Mouse (Mus musculus) kidney, postnatal 10 days (tissue): Measurements from ENCODE around the gene Scimp.

Experiments
- DNase-seq: peaks from one replicate; pipeline ENCODE4 v3.0.0; 2021; ENCODE audit warnings: mixed read lengths

Gene Scimp

DNA sequence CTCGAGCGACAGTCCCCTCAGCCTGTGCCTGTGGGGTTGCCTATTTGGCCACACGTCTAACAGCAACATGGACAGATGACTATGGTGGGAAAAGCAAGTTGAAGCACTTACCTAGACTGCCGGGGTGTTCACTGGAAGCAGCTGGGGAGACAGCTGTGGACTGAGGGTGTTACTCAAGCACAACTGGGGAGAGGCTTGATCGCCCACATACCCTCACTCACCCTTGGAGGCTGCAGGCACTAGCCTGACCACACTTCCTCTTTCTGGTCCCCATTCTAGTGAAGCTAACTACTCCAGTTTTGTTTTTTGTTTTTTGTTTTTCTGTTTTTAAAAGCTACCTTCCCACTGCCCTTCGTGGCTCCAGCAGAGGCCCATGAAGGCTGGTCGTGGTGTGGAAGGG lies at the start of gene Scimp:
Gene Scimp (minus strand): TSS at position 222 of the 400 bp plus-strand sequence.
- DNase-seq: no peak

DNA sequence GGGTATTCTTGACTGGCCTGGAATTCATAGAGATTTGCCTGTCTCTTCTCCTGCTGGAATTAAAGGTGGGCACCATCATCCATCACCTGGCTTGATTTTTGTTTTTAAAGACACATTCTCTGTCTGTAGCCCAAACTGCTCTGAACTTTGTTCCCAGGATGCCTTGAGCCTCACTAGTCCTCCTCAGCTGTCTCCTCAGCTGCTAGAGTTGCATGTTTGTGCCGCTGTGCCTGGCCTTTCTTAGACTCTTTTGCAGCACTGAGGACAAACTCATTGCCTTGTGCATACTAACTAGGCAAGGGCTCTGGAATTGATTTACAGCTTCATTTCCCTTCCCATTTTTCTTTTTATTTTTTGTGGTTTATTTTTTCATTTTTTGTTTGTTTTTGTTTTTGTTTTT lies 48.0 kb upstream of the Scimp start:
- DNase-seq: peak; percentile 11

DNA sequence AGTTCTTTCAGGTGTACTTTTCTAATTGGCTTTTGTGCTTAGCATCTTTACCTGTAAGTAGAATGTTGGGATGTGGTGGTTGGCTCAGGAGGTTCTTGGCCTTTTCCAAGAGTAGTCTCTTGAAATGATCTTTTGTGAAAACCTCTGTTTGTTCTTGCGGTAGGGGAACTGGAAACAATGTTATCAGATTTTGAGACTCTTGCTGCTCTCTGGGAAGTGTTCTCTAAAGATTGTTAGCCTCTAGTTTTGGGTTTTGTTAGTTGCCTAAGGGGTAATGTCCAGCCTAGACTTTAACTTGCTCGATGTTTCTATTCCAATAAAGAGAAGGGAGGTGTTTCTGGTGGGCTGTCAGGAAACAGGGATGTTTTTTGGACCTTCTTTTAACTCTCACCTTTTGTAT lies 33.6 kb upstream of the Scimp start:
- no peak for DNase-seq

DNA sequence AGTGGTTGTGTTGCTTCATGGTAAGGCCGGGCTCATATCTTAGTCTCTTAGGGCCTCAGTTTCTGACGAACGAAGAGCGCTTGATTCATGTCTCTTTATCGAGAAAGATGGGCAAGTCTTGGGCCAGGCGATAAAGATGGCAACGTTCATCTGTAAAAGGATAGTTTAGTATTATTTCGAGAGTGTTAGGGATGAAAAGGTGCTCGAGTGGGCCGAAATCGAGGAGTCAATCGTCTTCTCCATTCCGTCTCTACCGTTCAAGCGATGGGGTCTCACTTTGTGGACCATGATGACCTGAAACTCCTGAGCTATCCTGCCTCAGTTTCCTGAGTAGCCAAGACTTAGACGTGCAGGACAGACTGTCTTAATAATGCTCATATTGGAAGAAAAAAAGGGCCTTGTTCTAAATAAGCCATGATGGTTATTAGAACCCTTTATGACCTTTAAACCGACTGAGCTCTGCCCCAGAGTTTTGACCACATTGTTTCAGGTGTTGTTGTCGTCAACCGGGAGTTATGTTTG lies 33.1 kb upstream of the Scimp start:
- DNase-seq: no peak

DNA sequence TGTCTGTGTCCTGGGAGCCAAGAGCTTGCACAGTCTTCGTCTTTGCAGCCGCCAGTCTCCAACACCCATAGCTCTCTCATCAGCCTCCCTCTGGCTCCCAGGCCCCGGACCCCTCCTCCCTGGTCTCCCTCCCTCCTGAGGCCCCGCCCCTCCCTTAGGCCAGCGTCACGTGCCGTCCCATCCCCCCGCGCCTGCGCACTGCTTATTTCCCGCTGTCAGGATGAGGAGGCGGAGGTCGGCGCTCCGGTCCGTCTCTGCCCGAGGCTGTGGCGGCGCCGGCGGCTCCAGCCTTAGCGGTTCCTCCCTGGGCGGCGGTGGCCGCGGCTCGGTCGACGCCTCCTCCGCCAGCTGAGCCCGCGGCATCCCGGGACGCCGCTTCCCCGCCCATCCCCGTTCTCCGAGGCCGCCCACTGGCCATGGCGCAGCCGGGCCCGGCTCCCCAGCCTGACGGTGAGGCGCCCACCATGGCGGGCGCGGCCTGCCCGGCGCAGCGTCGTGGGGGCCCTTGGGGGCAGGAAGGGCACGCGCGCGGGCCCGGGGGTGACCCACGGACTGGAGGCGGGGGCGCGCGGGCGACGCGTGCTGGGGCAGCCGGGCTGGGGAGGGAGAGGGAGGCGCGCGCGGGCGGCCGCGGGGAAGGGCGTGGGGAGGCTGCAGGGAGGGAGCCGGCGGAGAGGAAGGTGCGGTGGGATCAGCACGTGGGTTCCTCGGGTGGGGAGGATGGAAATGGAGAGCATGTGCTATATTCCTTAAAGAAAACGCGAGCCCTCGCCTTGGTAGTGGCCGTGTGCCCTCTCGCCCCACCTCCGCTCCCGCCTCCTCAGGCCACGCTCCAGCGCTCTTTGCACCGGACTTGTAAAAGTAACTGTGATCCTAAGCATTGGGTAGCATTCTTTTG lies 32.4 kb upstream of the Scimp start, which contains the start of gene Rabep1:
Gene Rabep1 (plus strand): TSS at position 220 of the 898 bp plus-strand sequence.
- DNase-seq: peak; percentile 99

DNA sequence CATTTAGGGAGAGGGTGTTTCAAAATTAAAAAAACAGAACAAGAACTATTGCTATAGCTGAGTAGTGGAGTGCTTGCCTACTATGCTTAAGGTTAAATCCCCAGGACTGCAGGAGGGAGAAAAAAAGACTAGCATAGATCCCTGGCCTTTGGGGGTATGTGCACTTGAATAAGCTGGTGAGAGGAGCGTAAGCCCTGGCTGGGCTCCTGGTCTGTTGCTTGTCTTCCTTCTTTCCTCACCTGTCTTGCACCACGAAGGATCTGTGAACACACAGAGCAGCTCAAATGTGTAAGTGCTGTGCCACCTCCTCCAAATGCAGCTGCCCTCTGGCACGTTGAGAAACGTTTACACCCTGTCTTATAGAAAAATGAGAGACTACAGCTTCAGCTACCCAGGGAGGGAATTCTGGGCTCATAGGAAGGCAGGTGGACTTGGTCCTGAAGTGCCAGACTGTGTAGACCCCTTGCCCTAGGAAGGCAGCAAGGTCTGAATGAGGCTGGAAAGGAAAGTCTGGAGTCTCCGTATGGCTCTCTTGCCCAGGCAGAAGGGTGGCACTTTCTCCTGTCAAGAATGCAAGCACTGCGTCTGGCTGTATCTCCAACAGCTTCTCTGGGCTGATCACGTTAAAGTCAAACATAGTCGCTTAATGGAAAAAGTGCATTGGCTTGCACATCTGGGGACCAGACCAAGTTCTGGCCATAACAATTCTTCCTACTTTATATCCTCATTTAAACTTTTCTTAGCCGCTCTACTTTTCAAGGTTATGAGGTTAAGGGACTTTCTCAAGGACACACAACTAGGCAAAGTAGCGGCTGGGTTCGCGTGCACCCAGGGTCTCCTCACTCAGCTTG lies 31.5 kb upstream of the Scimp start:
- peak; percentile 15 for DNase-seq

DNA sequence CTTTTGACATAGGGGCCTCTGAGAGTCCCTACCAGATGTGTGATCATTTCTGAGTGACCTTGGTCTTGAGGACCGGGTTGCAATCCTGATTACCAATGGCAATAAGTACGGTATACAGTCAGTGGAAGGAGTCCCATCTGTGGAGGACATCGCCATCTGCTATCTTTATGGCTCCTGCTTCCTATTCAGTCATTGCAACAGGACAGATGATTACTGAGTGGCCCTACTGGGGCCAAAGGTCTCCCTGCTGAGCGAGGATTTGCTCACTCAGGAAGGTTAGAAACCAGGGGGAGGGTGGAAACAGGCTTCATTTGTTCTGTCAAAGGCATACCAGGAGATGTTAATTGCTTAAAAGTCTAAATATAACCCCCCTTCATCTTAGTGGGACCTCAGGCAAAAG lies 30.6 kb upstream of the Scimp start:
- DNase-seq: no peak

DNA sequence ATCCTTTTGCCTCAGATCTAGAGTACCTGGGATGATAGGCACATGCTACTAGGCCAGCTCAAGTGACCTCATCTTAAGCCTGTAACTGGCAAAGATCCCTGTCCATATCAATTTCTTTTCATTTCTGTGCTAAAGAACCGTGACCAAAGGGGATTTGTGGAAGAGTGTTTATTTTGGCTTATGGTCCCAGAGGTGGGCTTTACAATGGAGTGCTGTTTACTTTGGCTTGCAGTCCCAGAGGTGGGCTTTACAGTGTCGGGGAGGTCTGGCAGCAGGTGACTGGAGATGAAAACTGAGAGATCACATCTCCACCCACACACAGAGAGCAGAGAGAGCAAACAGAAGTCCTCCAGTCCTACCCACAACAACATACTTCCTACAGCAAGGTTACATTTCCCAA lies 26.2 kb upstream of the Scimp start:
- no peak for DNase-seq

DNA sequence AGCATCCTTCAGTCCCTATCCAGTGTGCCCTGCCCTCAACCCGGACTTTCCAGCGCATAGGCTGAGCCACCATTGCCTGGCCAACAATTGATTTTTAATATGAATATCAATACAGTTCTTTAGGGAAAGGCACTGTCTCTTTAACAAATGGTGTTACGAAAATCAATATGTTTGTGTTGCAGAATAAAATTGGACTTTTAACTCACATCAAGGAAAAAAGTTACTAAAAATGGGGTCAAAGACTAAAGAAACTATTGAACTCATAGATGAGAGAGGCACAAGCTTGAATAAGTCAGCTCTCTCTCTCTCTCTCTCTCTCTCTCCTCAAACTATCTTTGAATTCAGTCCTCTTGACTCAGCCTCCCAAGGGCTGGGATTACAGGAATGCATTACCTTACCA lies 24.6 kb upstream of the Scimp start:
- no peak for DNase-seq

DNA sequence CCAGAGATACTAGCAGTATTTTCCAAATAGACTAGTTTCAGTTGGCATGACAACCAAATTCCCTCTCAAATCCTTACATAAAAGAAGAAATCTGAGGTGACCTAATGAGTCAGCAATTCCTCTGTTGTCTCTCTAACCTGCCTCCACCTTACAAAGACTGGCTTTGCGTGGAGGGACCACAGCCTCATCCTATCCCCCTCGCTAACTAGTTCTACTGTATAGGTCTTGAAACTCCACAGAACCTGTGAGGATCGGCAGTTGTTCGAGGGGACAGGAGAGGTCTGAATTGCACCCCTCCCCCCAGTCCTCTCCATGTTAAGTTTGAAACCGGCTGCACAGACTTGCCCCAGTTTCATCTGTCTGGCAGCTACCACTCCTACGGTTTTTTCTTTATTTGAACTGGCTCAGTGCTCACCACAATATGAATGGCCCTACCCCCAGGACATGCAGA lies 23.0 kb upstream of the Scimp start:
- DNase-seq: no peak

DNA sequence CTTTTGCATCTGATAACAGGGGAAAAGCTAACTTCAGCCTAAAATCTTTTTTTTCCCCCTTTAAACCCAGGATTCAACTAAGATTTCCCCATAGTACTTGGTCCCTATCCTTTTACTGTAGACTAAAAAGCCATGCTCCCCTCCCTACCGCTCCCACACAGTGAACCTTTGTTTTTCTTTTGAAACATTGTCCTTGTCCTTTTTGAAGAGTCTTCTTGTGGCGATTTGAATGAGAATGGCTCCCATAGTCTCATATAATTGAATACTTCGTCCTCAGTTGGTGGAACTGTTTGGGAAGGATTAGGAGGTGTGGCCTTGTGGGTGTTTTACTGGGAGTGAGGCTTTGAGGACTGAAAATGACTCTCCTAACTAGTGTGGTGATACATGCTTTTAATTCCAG lies 21.4 kb upstream of the Scimp start:
- DNase-seq: no peak

DNA sequence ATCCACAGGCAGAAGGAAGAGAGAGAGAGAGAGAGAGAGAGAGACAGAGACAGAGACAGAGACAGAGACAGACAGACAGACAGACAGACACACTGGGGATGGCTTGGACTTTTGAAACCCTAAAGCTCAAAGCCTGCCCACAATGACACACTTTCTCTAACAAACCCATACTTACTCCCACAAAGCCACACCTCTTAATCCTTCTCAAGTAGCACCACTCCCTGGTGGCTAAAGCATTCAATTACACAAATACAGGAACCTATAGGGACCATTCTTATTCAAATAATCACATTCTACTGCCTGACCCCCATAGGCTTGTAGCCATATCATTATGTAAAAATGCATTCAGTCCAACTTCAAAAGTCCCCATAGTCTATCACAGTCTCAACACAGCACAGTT lies 21.0 kb upstream of the Scimp start:
- DNase-seq: no peak

DNA sequence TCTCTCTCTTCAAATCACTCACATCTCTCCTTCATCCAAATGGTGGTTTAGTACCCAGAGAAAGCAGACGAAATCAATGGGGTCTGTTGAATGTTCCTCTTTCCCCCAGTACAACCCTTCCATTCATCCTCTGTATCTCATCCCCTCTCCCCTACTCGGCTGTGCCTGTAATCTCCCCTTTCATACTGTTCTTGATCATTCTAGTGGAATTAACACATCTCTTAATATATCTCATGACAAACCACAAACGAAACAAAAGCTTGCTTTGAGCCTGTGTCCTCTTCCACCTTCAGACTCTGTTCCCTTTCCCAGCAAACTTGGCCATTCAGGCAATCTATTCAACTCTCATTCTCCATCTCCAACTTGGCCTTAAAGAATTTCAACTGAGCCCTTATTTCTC lies 18.8 kb upstream of the Scimp start:
- DNase-seq: no peak

DNA sequence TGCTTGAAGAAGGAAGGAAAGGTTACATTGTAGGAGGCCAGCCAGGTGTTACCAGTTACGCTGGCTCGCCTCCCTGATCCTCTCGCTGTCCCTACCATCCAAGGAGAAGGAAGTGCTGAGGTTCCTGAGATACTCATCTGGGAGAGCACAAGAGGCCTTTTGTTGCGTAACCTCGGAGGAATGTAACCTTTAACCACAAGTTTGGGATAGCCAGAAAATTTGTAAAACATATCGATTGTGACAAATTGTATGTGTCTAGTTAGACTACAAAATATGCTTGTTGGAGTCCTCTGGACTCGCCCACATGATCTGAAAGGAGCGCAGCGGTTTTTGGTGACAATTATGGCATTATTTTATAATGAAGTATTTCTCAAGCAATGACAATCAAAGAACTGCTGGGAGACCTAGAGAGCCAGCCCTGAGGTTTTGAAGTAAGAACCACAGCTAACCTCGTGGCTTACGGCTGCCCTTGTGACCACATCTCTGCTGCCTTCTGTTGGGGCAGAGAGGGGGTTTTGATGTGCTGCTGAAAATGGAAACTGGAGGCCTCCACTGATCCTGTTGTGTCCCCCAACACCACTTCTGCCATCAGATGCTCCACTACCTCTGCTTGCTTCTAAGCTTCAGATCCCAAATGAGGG lies 16.7 kb upstream of the Scimp start:
- no peak for DNase-seq

DNA sequence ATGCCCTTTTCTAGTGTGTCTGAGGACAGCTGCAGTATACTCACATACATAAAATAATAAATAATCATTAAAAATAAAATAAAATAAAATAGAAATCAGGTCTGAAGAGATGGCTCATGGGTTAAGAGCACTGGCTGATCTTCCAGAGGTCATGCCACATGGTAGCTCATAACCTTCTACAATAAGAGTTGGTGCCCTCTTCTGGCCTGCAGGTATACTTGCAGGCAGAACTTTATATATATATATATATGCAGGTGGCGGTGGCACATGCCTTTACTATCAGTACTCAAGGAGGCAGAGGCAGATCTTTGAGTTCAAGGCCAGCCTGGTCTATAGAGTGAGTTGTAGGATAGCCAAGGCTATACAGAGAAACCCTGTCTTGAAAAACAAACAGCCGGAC lies 13.8 kb upstream of the Scimp start:
- DNase-seq: no peak

DNA sequence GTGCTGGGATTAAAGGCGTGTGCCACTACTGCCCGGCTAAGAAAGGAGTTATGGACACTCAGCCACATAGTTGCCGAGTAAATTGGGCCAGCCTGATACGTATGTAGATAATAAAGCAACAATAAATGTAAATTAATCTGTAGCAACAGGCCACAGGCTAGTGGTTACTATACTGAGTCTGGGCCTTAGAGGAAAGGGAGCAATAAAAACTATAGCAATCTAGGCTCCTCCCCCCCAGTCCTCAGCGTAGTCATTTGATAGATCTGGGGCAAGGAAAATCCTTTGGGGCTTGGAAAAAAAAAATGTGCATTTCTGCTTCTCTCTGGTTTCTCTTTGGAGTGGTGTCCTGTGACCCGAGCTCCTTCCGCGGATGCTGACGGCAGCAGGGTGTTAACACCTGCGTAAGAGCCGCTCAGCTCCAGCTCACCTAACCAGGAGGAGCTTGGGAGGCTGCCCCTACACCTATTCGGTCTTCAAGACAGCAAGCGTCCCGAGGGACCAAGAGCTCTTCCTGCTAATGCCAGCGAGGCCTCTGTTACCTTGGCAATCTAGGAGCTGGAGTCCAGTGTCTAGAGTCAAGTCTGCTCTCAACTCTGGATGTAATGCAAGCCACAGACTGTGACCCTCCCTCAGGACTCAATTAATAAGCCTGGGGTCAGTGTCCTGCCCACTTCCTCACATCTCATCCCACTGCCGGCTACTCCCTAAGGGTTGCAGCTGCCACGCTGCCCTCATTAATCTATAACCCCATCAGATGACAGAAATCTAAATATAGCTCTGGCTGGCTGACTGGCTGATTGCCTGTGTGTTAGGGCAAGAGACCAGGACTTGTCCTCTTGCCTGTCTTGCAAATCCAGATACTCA lies 9.6 kb upstream of the Scimp start:
- peak; percentile 65 for DNase-seq

DNA sequence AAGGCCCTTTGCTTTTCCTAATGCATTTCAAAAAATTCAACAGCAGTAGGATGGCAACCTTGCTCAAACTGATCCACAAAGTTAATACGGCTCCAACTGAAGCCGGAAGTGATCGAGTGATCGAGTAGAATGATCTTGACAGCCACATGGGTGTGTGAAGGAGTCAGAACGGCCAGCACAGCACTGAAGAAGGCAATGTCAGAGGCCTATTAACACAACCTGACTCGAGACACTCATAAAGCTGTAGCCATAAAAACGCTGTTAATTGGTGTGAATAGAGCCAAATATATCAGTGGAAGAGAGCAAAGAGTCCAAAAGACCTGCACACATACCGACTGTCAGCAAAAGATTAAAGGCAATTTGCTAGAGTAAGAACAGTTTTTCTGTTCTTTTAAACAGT lies 7.7 kb upstream of the Scimp start:
- DNase-seq: no peak

DNA sequence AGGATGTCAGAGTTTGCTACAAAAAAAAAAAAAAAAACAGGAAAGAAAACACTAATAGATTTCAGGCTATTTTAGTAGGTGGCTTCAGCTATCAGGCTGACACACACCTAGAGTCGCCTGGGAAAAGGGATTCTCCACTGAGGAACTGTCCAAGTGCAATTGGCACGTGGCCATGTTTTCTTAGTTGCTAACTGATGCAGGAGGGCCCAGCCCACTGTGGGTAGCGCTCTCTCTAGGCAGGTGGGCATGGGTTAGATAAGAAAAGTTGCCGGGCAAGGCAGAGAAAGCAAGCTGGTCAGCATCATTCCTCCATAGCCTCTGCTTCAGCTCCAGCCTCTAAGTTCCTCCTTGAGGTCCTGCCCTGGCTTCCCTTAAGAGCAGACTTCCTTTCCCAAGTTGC lies 4.4 kb upstream of the Scimp start:
- peak; percentile 30 for DNase-seq

DNA sequence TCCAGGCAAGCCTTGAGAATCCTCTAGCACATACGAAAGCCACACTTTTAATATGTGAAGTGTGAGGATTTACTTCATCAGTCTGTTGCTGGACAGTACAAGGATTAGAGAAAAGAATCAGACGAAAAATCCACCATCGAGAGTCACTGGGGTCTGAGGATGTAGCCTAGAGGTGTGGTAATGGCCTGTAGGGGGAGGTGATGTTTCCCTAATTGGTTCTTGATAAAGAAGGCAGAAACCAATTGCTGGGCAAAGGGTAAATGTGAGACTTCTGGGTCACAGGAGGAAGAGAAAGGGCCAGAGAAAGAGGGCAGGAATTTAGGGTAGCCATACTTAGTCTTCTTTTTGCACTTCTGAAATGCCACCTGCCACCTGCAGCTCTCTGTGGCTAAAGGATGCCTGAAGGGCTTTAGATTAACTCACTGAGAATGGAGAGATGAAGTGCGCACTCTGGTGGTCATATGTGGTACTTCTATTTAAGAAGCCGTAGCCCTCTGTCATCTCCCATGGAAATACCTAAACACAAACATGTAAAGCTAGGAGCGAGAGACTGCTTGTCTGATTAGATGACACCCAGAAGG lies 3.2 kb upstream of the Scimp start:
- peak; percentile 67 for DNase-seq

DNA sequence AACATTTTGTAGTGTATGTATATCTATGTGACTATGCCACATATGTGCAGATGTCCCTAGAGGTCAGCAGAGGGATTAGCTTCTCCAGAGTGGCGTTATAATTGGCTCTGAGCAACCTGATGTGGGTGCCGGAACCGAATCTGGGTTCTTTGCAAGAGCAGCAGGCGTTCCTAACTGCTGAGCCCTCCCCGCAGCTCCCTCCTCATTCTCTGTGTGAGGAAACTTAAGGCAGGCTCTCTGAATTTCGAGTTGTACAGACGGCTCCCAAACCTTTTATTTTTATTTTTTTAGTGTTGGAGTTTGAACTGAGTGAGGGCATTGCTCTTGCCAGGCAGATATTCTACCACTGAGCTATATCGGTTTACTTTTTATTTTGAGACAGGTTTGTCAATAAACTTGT lies 2.7 kb upstream of the Scimp start:
- no peak for DNase-seq

DNA sequence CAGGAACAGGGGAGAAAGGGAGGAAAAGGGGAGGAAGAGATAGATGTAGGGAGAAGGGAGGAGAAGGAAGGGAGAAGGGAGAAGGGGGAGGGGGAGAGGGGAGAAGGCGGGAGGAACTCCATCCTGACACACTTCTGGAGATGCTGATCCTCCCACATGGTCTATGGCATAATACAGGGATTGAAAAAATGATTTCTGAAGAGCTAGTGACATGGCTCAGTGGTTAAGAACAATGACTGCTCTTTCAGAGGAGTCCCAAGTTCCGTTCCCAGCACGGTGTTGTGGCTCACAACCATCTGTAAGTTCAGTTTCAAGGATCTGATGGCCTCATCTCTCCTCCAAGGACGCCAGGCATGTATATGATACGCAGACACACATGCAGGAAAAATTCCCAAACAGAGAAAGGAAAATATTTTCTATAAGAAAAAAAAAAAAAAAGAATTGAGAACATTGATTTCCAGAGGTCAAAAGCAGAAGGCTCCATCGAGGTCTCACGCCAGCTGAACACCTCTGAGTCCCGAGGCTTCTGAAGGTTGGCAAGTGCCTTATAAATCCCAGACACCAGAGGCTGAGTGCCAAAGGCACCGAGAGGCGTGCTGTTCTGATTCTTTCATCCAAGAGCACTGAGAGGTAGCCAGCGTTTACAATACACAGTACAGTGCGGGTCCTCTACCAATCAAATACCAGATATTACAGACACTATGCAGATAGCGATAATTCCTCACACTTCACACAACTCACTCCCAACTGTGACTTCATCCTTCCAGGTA lies 730 bp downstream of the Scimp start:
- no peak for DNase-seq
